Mouse (Mus musculus): ENCODE results near the gene Olfr645. TPM values are rescaled to one million over a fixed set of nuclear protein-coding genes. Genes with fewer than 3 reads are reported as not detected.

Gene Olfr645
- not detected for total RNA-seq (2022)

DNA sequence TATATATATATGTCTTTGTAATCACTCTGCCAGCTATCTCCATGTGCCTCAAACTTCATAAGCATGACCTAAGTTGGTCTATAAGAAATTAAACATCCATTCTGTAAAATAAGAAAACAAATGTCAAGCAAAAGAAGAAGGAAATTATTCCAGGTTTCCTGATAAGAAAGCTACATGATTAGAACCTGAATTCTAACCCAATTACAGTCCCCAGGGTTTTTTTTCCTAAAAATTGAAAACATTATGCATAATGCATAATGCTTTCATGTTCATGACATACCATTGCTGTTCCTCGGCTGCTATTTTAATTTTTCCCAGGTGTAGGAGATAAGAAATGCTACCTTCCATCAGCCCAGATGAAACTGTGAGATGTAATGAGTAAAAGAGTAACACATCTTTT lies at the start of gene Olfr645:
TSS of gene Olfr645 (minus strand) at position 101 of the 400 bp plus-strand sequence.
- DNase-seq (ENCODE audit: low spot score in 2 of 2), result no peak

DNA sequence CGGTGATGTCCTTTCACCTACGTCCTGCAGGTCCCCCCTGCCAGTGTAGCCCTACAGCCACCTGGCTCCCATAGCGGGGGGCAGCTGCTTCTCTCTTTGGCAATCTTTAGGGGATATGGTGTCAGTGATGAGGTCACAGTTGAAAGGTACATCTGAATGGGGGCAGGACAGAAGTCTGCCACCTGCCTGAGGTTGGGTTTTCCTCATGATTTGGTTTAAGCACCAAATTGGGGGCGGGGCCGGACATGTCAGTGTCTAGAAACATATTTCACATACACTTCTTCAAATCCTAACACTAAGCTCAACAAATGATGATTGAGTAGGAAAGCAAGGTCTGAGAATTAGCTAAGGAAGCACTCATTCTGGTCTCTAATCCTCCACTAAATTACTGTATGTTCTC lies 44.5 kb upstream of the Olfr645 start, which contains the start of gene Ubqln5:
TSS of gene Ubqln5 (minus strand) at position 101 of the 400 bp plus-strand sequence.
- no peak for DNase-seq (ENCODE audit: low spot score in 2 of 2)

DNA sequence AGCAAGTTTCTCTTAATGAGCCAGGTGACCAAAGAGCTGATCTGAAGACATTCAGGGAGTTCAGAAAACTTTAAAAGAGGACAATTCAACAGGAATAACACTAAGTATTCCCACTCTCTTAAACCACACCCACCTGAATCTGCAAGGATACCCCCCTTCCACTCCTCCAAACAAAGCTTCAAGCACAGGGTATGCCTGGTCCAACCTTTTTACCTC lies 19.4 kb upstream of the Olfr645 start, which contains the start of gene Olfr646:
TSS of gene Olfr646 (plus strand) at position 117 of the 216 bp plus-strand sequence.
- DNase-seq (ENCODE audit: low spot score in 2 of 2), result no peak

DNA sequence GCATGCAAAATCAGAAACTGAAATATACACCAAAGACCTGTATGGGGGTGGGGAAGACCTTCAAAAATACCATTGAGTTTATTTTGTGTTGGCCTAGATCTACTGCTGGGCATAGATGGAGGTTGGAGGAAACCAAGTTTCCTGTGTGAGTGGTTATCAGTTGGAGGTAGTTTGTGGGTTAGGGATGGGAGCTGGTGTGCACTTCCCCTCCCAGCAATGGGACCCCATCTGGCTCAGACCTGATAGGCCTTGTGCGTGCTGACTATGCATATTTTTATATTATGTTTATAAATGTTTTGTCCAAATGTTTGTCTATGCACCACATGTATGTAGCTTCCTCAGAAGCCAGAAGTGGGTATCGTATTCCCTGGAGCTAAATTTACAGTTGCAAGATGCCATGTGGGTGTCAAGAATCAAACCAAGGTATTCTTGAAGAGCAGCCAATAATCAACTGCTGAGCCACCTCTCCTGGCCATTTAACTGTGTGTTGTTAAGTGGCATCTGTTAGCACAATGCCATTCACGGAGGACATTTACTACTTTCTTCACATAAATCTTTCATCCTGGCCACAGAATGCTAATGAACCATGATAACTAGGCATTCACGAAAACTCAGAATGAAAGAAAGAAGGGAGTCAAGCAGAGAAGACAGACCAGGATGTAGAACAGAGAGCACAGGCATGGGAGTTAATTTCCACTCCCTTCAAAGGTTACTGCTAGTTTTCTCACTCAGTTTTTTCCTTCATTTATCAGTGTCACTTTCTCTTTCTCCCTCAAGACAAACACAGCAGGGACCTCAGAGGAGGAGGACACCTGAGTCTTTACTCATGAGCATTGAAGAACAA lies 18.9 kb upstream of the Olfr645 start:
- DNase-seq (ENCODE audit: low spot score in 2 of 2), result no peak

DNA sequence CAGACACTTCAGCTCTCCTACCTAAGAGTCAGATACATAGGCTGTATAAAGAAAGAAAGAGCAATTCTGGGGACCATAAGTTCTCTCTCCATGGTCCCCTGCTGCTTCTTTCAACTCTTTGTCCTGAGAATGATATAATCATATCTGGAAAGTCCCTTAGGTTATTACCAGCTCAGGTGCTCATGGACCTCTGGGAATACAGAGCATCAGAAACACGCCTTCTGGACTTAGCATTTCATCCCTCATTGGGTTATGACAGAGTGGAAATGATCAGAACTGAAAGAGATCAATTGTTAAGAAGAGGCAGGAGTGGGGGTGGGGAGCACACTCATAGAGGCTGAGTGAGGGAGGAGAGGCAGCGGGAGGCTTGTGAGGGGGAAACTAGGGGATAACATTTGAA lies 13.5 kb downstream of the Olfr645 start, which contains the start of gene Olfr644:
TSS of gene Olfr644 (minus strand) at position 101 of the 400 bp plus-strand sequence.
- no peak for DNase-seq (ENCODE audit: low spot score in 2 of 2)

GRCm38 (mm10) chr7:104061345-104061744 lies 23.9 kb downstream of the Olfr645 start, which contains the start of gene 4930516K23Rik:
4930516K23Rik (minus strand) TSS chr7:104061445.
- DNase-seq (ENCODE audit: low spot score in 2 of 2), result no peak

- no peak for DNase-seq (ENCODE audit: low spot score in 2 of 2)
Observed at GRCm38 (mm10) chr7:104059215-104059614, 26.1 kb downstream of the Olfr645 start.

DNA sequence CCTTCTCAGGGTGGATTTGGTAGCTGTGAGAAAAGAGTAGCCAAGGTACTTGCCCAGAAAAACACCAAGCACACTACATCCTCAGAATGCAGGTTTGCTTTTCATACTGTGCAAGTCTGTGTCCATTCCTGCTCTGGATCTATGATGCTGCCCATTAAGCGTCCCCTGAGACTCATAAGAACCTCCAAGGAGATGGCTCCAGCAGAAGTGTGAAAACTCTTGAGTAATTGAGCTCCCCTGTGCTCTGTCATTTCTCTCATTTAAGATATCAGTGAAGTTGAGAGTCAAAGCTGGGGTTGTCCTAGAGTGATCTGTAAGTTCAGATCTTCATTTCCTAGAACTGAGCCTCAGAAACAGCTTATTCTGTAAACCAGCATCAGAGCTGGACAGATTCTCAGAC lies 32.7 kb downstream of the Olfr645 start, which contains the start of gene Olfr642:
TSS of gene Olfr642 (minus strand) at position 101 of the 400 bp plus-strand sequence.
- DNase-seq (ENCODE audit: low spot score in 2 of 2), result no peak

DNA sequence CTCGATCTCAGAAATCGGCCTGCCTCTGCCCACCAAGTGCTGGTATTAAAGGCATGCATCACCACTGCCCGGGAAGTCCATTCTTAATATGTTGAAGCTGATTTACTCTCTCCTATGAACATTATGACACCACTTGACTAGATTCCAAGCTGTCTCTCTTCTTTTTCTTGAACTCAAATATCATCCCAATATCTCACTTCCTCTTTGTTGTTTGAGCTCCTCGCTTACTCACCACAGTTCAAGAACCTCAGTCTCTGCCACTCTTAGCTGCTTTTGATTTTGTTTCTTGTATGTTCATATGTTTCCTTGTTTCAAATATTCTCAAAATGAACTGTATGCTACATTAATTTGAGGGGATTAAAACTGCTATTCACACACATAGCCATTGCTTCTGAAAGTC lies 34.5 kb downstream of the Olfr645 start:
- DNase-seq (ENCODE audit: low spot score in 2 of 2), result no peak

GRCm38 (mm10) chr7:104035145-104035544 lies 50.1 kb downstream of the Olfr645 start, which contains the start of gene Olfr641:
Olfr641 (plus strand) TSS chr7:104035445.
- DNase-seq (ENCODE audit: low spot score in 2 of 2), result no peak

Other genes with a start within 250 kb of the Olfr645 start
- not detected for gene Hbb-bh2, start 244.9 kb downstream of the Olfr645 start, total RNA-seq (2022)
- not detected for gene Hbb-bh1, start 242.3 kb downstream of the Olfr645 start, total RNA-seq (2022)
- gene Hbb-y, start 232.2 kb downstream of the Olfr645 start, total RNA-seq (2022), result under 1 TPM in 1 of 4 experiments, not detected in 3; 0.57 TPM
- gene Olfr66, start 199.2 kb downstream of the Olfr645 start, total RNA-seq (2022), result not detected
- gene Olfr64, start 191.0 kb downstream of the Olfr645 start, total RNA-seq (2022), result not detected
- gene Olfr65, start 182.0 kb downstream of the Olfr645 start, total RNA-seq (2022), result not detected
- gene Olfr631, start 156.6 kb downstream of the Olfr645 start, total RNA-seq (2022), result not detected
- not detected for gene Olfr632, start 151.1 kb downstream of the Olfr645 start, total RNA-seq (2022)
- not detected for gene Olfr633, start 141.0 kb downstream of the Olfr645 start, total RNA-seq (2022)
- gene Olfr635, start 114.3 kb downstream of the Olfr645 start, total RNA-seq (2022), result under 1 TPM in 3 of 4 experiments, not detected in 1; 0.05 to 0.08 (median 0.07) TPM
- gene Olfr638, start 86.7 kb downstream of the Olfr645 start, total RNA-seq (2022), result not detected
- under 1 TPM; 0.11 to 0.19 (median 0.14) TPM for gene Olfr639, start 68.2 kb downstream of the Olfr645 start, total RNA-seq (2022)
- gene Olfr640, start 59.9 kb downstream of the Olfr645 start, total RNA-seq (2022), result not detected
- not detected for gene Olfr641, start 50.0 kb downstream of the Olfr645 start, total RNA-seq (2022)
- not detected for gene Olfr642, start 32.8 kb downstream of the Olfr645 start, total RNA-seq (2022)
- gene 4930516K23Rik, start 24.0 kb downstream of the Olfr645 start, total RNA-seq (2022), result not detected
- gene Olfr644, start 13.6 kb downstream of the Olfr645 start, total RNA-seq (2022), result not detected
- not detected for gene Olfr646, start 19.4 kb upstream of the Olfr645 start, total RNA-seq (2022)
- gene Ubqln5, start 44.4 kb upstream of the Olfr645 start, total RNA-seq (2022), result not detected
- gene Olfr643, start 51.9 kb upstream of the Olfr645 start, total RNA-seq (2022), result not detected
- gene Ubqln3, start 57.8 kb upstream of the Olfr645 start, total RNA-seq (2022), result not detected
- not detected for gene Ubqlnl, start 65.1 kb upstream of the Olfr645 start, total RNA-seq (2022)
- not detected for gene Olfm5, start 79.4 kb upstream of the Olfr645 start, total RNA-seq (2022)
- under 1 TPM in 3 of 4 experiments, not detected in 1; 0.25 to 0.46 (median 0.28) TPM for gene Olfr648, start 97.9 kb upstream of the Olfr645 start, total RNA-seq (2022)
- not detected for gene Olfr649, start 110.5 kb upstream of the Olfr645 start, total RNA-seq (2022)
- under 1 TPM in 2 of 4 experiments, not detected in 2; 0.25 to 0.46 TPM for gene Trim6, start 133.3 kb upstream of the Olfr645 start, total RNA-seq (2022)
- gene Trim34a, start 159.0 kb upstream of the Olfr645 start, total RNA-seq (2022), result 1 to 10 TPM; 1.3 to 2.8 (median 1.9) TPM
- gene Trim5, start 202.6 kb upstream of the Olfr645 start, total RNA-seq (2022), result 1 to 10 TPM in 1 of 4 experiments, under 1 TPM in 3; 0.33 to 1.1 (median 0.83) TPM
- 1 to 10 TPM; 1.8 to 3.9 (median 3.1) TPM for gene Trim12a, start 230.0 kb upstream of the Olfr645 start, total RNA-seq (2022)
- under 1 TPM in 2 of 4 experiments, not detected in 2; 0.35 to 0.57 TPM for gene Trim34b, start 244.0 kb upstream of the Olfr645 start, total RNA-seq (2022)

Measured in left cerebral cortex, adult 8-10 months (tissue).